Comparison of ENCODE assay signal across 8 mouse cellular contexts in the genomic region with DNA sequence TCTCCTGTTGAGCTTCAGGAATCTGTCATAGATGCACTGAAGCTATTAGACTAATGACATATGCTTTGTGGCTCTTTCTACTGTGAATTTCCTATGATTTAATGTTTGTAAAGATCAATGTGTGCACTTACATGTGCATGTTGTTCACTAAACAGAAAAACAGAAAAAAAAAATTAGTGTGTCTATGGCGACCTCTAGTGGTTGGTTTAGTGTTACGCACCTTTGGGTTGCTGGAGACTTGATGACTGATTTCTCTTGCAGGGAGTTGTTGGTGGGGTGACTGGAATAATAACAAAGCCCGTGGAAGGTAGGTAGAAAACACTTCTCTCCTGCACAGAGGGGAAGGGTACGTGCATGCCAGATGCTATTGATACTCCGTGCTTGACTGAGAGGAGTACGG.
DNase-seq lines count a peak whose midpoint lies in the region; ATAC-seq and TF ChIP-seq lines count a peak whose summit lies in the region.

No protein-coding gene starts in this region.

- H3K9ac ChIP-seq in hindbrain, postnatal 0 days (replicated peaks; ENCODE audit: low read length) = no peak overlapping the region

- TF ChIP-seq CTCF in hindbrain, postnatal 0 days (IDR thresholded peaks at IDR 0.05; ENCODE audit: low read depth) = peak; percentile 81
- TF ChIP-seq CTCF in G1E (IDR thresholded peaks at IDR 0.05; ENCODE audit: low read depth, low read length) = peak; percentile 50

- H3K4me1 ChIP-seq in hindbrain, postnatal 0 days (ENCODE audit: insufficient read depth, low read length) = no peaks in the 10 kb centered on the region
- no peaks in the 10 kb centered on the region for H3K4me1 ChIP-seq in hindbrain, embryonic 10.5 days (replicated peaks)
- H3K4me1 ChIP-seq in G1E (ENCODE audit: insufficient read depth, low read depth, low read length) = no peaks in the 10 kb centered on the region
- H3K4me1 ChIP-seq in heart, embryonic 10.5 days = no peaks in the 10 kb centered on the region

- H3K9me3 ChIP-seq in hindbrain, postnatal 0 days (ENCODE audit: low read length) = no peaks in the 10 kb centered on the region
- no peaks in the 10 kb centered on the region for H3K9me3 ChIP-seq in hindbrain, embryonic 10.5 days
- no peaks in the 10 kb centered on the region for H3K9me3 ChIP-seq in G1E (replicated peaks)
- no peaks in the 10 kb centered on the region for H3K9me3 ChIP-seq in heart, embryonic 10.5 days

- peaks cover 4% of the 10 kb centered on the region; the same call in 1 of the 2 replicates for H3K36me3 ChIP-seq in hindbrain, postnatal 0 days (ENCODE audit: insufficient read depth, low read length)
- peaks cover 25% of the 10 kb centered on the region for H3K36me3 ChIP-seq in hindbrain, embryonic 10.5 days
- peaks cover 74% of the 10 kb centered on the region for H3K36me3 ChIP-seq in G1E (replicated peaks)
- peaks cover 32% of the 10 kb centered on the region for H3K36me3 ChIP-seq in heart, embryonic 10.5 days

- no peaks in the 10 kb centered on the region for H3K27me3 ChIP-seq in hindbrain, postnatal 0 days (ENCODE audit: insufficient read depth, low read length)
- no peaks in the 10 kb centered on the region for H3K27me3 ChIP-seq in hindbrain, embryonic 10.5 days (ENCODE audit: insufficient read depth, poor library complexity, severe bottlenecking)
- H3K27me3 ChIP-seq in G1E (ENCODE audit: insufficient read depth, low read length) = no peaks in the 10 kb centered on the region
- no peaks in the 10 kb centered on the region for H3K27me3 ChIP-seq in heart, embryonic 10.5 days (ENCODE audit: insufficient read depth, poor library complexity, severe bottlenecking)

- 37% methylated on average over 6 of the region's 6 CpGs for WGBS in hindbrain, postnatal 0 days
- 36% methylated on average over 6 of the region's 6 CpGs for WGBS in hindbrain, embryonic 10.5 days
- 42% methylated on average over 6 of the region's 6 CpGs for WGBS in heart, embryonic 10.5 days

- H3K27ac ChIP-seq in hindbrain, postnatal 0 days = no peak overlapping the region
- no peak overlapping the region for H3K27ac ChIP-seq in hindbrain, embryonic 10.5 days
- H3K27ac ChIP-seq in heart, embryonic 10.5 days = no peak overlapping the region

- H3K4me2 ChIP-seq in hindbrain, postnatal 0 days (ENCODE audit: low read depth, low read length) = no peak overlapping the region

- H3K4me3 ChIP-seq in hindbrain, postnatal 0 days (ENCODE audit: low read length) = no peak overlapping the region
- no peak overlapping the region for H3K4me3 ChIP-seq in hindbrain, embryonic 10.5 days
- no peak overlapping the region for H3K4me3 ChIP-seq in G1E (ENCODE audit: low read depth, low read length)
- H3K4me3 ChIP-seq in heart, embryonic 10.5 days = no peak overlapping the region

- DNase-seq in hindbrain, postnatal 0 days (ENCODE audit: low spot score) = peak; percentile 82
- no peak for DNase-seq in hindbrain, embryonic 10.5 days (ENCODE audit: low spot score)
- peak; percentile 64 for DNase-seq in A20 (ENCODE audit: low read depth, low spot score)
- peak; percentile 37 for DNase-seq in G1E (ENCODE audit: low spot score)
- DNase-seq in natural killer cell, adult 2 months (ENCODE audit: low spot score in 2 of 2) = no peak
- no peak for DNase-seq in kidney, adult 8-10 months
- no peak for DNase-seq in heart, embryonic 10.5 days (ENCODE audit: low spot score)

- ATAC-seq in hindbrain, postnatal 0 days = no peak
- ATAC-seq in G1E (ENCODE audit: extremely low read depth, insufficient number of reproducible peaks, low FRiP score, poor library complexity, severe bottlenecking) = peak; percentile 22
- ATAC-seq in erythroblast, adult 5-6 weeks (replicated peaks; ENCODE audit: low FRiP score, poor library complexity, severe bottlenecking) = 0 out of 2 replicates have a peak, but pooled peaks have one; percentile 52

Comparison
In these comparisons a context has a peak if more than half of its experiments do, and no peak if none do; other contexts are left out.
1. DNase-seq: peak in hindbrain, postnatal 0 days (single experiment), A20 (single experiment) and G1E (single experiment); none in hindbrain, embryonic 10.5 days (single experiment), natural killer cell, adult 2 months (0 of 2), kidney, adult 8-10 months (0 of 2) and heart, embryonic 10.5 days (single experiment).